Mouse (Mus musculus) layer of hippocampus, postnatal 14 days (tissue): ENCODE results near the gene Fzd7. TPM values are rescaled to one million over a fixed set of nuclear protein-coding genes. Genes with fewer than 3 reads are reported as not detected.

ENCODE experiments used
- total RNA-seq, 2 experiments: library from RNA; stranded (reverse); gene quantifications; 2 replicates each; pipeline ENCODE4 v1.2.3; 2021

The Fzd7 gene
- total RNA-seq, 2 experiments from 2014 or later, result 4.7 to 7.0 TPM

Other genes starting within 250 kb of the Fzd7 start
- gene Als2, start 245.2 kb upstream of the Fzd7 start, total RNA-seq, result 10 to 100 TPM; 48.9 to 50.4 TPM
- 1 to 10 TPM in 1 of 2 experiments, under 1 TPM in 1; 0.65 to 1.0 TPM for gene Cdk15, start 225.5 kb upstream of the Fzd7 start, total RNA-seq
- 10 to 100 TPM; 10.2 to 11.5 TPM for gene Gm973, start 33.8 kb downstream of the Fzd7 start, total RNA-seq
- gene Sumo1, start 188.4 kb downstream of the Fzd7 start, total RNA-seq, result 100 to 1,000 TPM; 101 to 105 TPM
- 10 to 100 TPM; 64.1 to 68.6 TPM for gene Nop58, start 202.5 kb downstream of the Fzd7 start, total RNA-seq